8 mouse cellular contexts compared by ENCODE assay signal in genomic region chr7:16405516-16406351, GRCm38 (mm10). TPM values are rescaled to one million over a fixed set of nuclear protein-coding genes. Genes with fewer than 3 reads are reported as not detected.
DNase-seq lines count a peak whose midpoint lies in the region; ATAC-seq lines count a peak whose summit lies in the region.

No protein-coding gene starts in this region.

- ATAC-seq in heart, embryonic 13.5 days (ENCODE audit: extremely low read depth, insufficient number of reproducible peaks, low FRiP score, low TSS enrichment): peak; percentile 59
- ATAC-seq in kidney, embryonic 15.5 days (replicated peaks; ENCODE audit: low FRiP score): peak; percentile 50
- peak; percentile 68 for ATAC-seq in liver, embryonic 16.5 days (ENCODE audit: low read depth)
- ATAC-seq in neural tube, embryonic 12.5 days (ENCODE audit: low FRiP score, low read depth): no peak

- H3K4me2 ChIP-seq in heart, embryonic 13.5 days: peak overlapping the region; percentile 61
- H3K4me2 ChIP-seq in kidney, embryonic 15.5 days: peak overlapping the region; percentile 39
- H3K4me2 ChIP-seq in liver, embryonic 16.5 days (ENCODE audit: low read depth, low read length): peak overlapping the region; percentile 79
- peak overlapping the region; percentile 37 for H3K4me2 ChIP-seq in neural tube, embryonic 12.5 days (replicated peaks)

- no peaks in the 10 kb centered on the region for H3K9me3 ChIP-seq in erythroblast, embryonic 14.5 days (ENCODE audit: control insufficient read depth, low read length)
- H3K9me3 ChIP-seq in heart, embryonic 13.5 days: no peaks in the 10 kb centered on the region
- H3K9me3 ChIP-seq in kidney, embryonic 15.5 days (replicated peaks): no peaks in the 10 kb centered on the region
- no peaks in the 10 kb centered on the region for H3K9me3 ChIP-seq in liver, embryonic 16.5 days (replicated peaks; ENCODE audit: control insufficient read depth, low read length)
- H3K9me3 ChIP-seq in neural tube, embryonic 12.5 days: no peaks in the 10 kb centered on the region

- peak overlapping the region; percentile 68 for H3K9ac ChIP-seq in heart, embryonic 13.5 days
- H3K9ac ChIP-seq in kidney, embryonic 15.5 days: 0 out of 2 replicates have a peak overlapping the region, but pooled peaks have one; percentile 9
- H3K9ac ChIP-seq in liver, embryonic 16.5 days (ENCODE audit: low read depth, low read length): peak overlapping the region; percentile 79
- H3K9ac ChIP-seq in neural tube, embryonic 12.5 days: no peak overlapping the region

- peaks cover 79% of the 10 kb centered on the region for H3K36me3 ChIP-seq in erythroblast, embryonic 14.5 days (ENCODE audit: control insufficient read depth)
- H3K36me3 ChIP-seq in heart, embryonic 13.5 days: peaks cover 20% of the 10 kb centered on the region
- peaks cover 11% of the 10 kb centered on the region; the same call in 1 of the 2 replicates for H3K36me3 ChIP-seq in kidney, embryonic 15.5 days
- peaks cover 2% of the 10 kb centered on the region; the same call in 1 of the 2 replicates for H3K36me3 ChIP-seq in liver, embryonic 16.5 days (ENCODE audit: control insufficient read depth, insufficient read depth)
- H3K36me3 ChIP-seq in neural tube, embryonic 12.5 days: peaks cover 4% of the 10 kb centered on the region; the same call in 1 of the 2 replicates

- H3K4me1 ChIP-seq in erythroblast, embryonic 14.5 days (ENCODE audit: control insufficient read depth): peaks cover 69% of the 10 kb centered on the region
- H3K4me1 ChIP-seq in heart, embryonic 13.5 days: peaks cover 52% of the 10 kb centered on the region
- H3K4me1 ChIP-seq in kidney, embryonic 15.5 days: peaks cover 39% of the 10 kb centered on the region
- peaks cover 47% of the 10 kb centered on the region for H3K4me1 ChIP-seq in liver, embryonic 16.5 days (ENCODE audit: control insufficient read depth, low read depth, low read length)
- peaks cover 28% of the 10 kb centered on the region for H3K4me1 ChIP-seq in neural tube, embryonic 12.5 days

- peak overlapping the region; percentile 93 for H3K27ac ChIP-seq in heart, embryonic 13.5 days (replicated peaks)
- peak overlapping the region; percentile 93 for H3K27ac ChIP-seq in kidney, embryonic 15.5 days
- peak overlapping the region; percentile 100 for H3K27ac ChIP-seq in liver, embryonic 16.5 days (ENCODE audit: low read length)
- peak overlapping the region; percentile 39; the same call in 1 of the 2 replicates for H3K27ac ChIP-seq in neural tube, embryonic 12.5 days

- 27% methylated on average over 11 of the region's 11 CpGs for WGBS in heart, embryonic 13.5 days
- WGBS in kidney, embryonic 15.5 days: 40% methylated on average over 11 of the region's 11 CpGs
- 9% methylated on average over 11 of the region's 11 CpGs for WGBS in liver, embryonic 16.5 days (ENCODE audit: insufficient replicate concordance)
- 76% methylated on average over 11 of the region's 11 CpGs for WGBS in neural tube, embryonic 12.5 days

- peak overlapping the region; percentile 90 for H3K4me3 ChIP-seq in erythroblast, embryonic 14.5 days (replicated peaks)
- peak overlapping the region; percentile 27 for H3K4me3 ChIP-seq in heart, embryonic 13.5 days
- peak overlapping the region; percentile 1; the same call in 1 of the 2 replicates for H3K4me3 ChIP-seq in kidney, embryonic 15.5 days (replicated peaks)
- peak overlapping the region; percentile 56 for H3K4me3 ChIP-seq in liver, embryonic 16.5 days (ENCODE audit: low read depth, low read length)
- H3K4me3 ChIP-seq in neural tube, embryonic 12.5 days: no peak overlapping the region

- H3K27me3 ChIP-seq in erythroblast, embryonic 14.5 days (ENCODE audit: control insufficient read depth): no peaks in the 10 kb centered on the region
- no peaks in the 10 kb centered on the region for H3K27me3 ChIP-seq in heart, embryonic 13.5 days (replicated peaks)
- H3K27me3 ChIP-seq in kidney, embryonic 15.5 days: no peaks in the 10 kb centered on the region
- H3K27me3 ChIP-seq in liver, embryonic 16.5 days (ENCODE audit: control insufficient read depth, insufficient read depth, low read depth, low read length): no peaks in the 10 kb centered on the region
- H3K27me3 ChIP-seq in neural tube, embryonic 12.5 days (replicated peaks): no peaks in the 10 kb centered on the region

- DNase-seq in 416B (ENCODE audit: low read depth) (peak; percentile 94), NIH3T3 (ENCODE audit: low read depth) (peak; percentile 93)
- DNase-seq in thymus, postnatal 14 days: peak; percentile 71

RNA-seq across cellular contexts. Expression of gene Zc3h4, which starts 5.0 kb away (rescaled TPM):
- polyA plus RNA-seq in erythroblast, embryonic 14.5 days (2012): 12.0 and 13.6 TPM in 2 replicates
- polyA plus RNA-seq in heart, embryonic 13.5 days (2015; fragmentation: Nextera tagmentation; extraction: Ambion mirVana): 8.2 and 8.7 TPM in 2 replicates
- polyA plus RNA-seq in kidney, embryonic 15.5 days (2015; fragmentation: Nextera tagmentation; extraction: Ambion mirVana): 15.5 and 17.1 TPM in 2 replicates
- 7.0 and 7.2 TPM in 2 replicates for polyA plus RNA-seq in liver, embryonic 16.5 days (2015; fragmentation: Nextera tagmentation; extraction: Ambion mirVana)
- 26.6 and 27.8 TPM in 2 replicates for polyA plus RNA-seq in neural tube, embryonic 12.5 days (2016; fragmentation: Nextera tagmentation; extraction: Ambion mirVana)

RNA-seq across cellular contexts. Expression of gene Sae1, which starts 18.1 kb away (rescaled TPM):
- 1.8 and 2.0 TPM in 2 replicates for polyA plus RNA-seq in erythroblast, embryonic 14.5 days (2012)
- polyA plus RNA-seq in heart, embryonic 13.5 days (2015; fragmentation: Nextera tagmentation; extraction: Ambion mirVana): 210 and 223 TPM in 2 replicates
- 327 and 334 TPM in 2 replicates for polyA plus RNA-seq in kidney, embryonic 15.5 days (2015; fragmentation: Nextera tagmentation; extraction: Ambion mirVana)
- polyA plus RNA-seq in liver, embryonic 16.5 days (2015; fragmentation: Nextera tagmentation; extraction: Ambion mirVana): 84.3 and 90.7 TPM in 2 replicates
- polyA plus RNA-seq in neural tube, embryonic 12.5 days (2016; fragmentation: Nextera tagmentation; extraction: Ambion mirVana): 321 and 328 TPM in 2 replicates

RNA-seq across cellular contexts. Expression of gene Tmem160, which starts 46.8 kb away (rescaled TPM):
- 11.3 and 15.4 TPM in 2 replicates for polyA plus RNA-seq in erythroblast, embryonic 14.5 days (2012)
- polyA plus RNA-seq in heart, embryonic 13.5 days (2015; fragmentation: Nextera tagmentation; extraction: Ambion mirVana): 73.2 and 79.2 TPM in 2 replicates
- 51.0 and 55.9 TPM in 2 replicates for polyA plus RNA-seq in kidney, embryonic 15.5 days (2015; fragmentation: Nextera tagmentation; extraction: Ambion mirVana)
- polyA plus RNA-seq in liver, embryonic 16.5 days (2015; fragmentation: Nextera tagmentation; extraction: Ambion mirVana): 23.4 and 23.6 TPM in 2 replicates
- polyA plus RNA-seq in neural tube, embryonic 12.5 days (2016; fragmentation: Nextera tagmentation; extraction: Ambion mirVana): 58.5 and 66.6 TPM in 2 replicates

Comparison
In these comparisons a context has a peak if more than half of its experiments do, and no peak if none do; other contexts are left out.
1. H3K27ac ChIP-seq: peak in every context shown above with its lines; median percentile 100 in liver, embryonic 16.5 days; 93 in heart, embryonic 13.5 days; 93 in kidney, embryonic 15.5 days; 39 in neural tube, embryonic 12.5 days.
2. RNA of gene Sae1, which starts 18.1 kb away (polyA plus RNA-seq): 327 to 334 TPM in kidney, embryonic 15.5 days, 321 to 328 TPM in neural tube, embryonic 12.5 days, 210 to 223 TPM in heart, embryonic 13.5 days and 84.3 to 90.7 TPM in liver, embryonic 16.5 days; 1.8 to 2.0 TPM in erythroblast, embryonic 14.5 days; every median in the first group is over 10 times any median in the second.
3. Peak in every context shown above with its lines, with median percentiles within 50 percentile points of each other: DNase-seq and H3K4me2 ChIP-seq.